Mouse (Mus musculus): ENCODE data around the gene Ppie.

GRCm38 (mm10) chr4:123092621-123093020 lies 47.1 kb downstream of the Ppie start:
- TF ChIP-seq RCOR1 (IDR thresholded peaks at IDR 0.05; ENCODE audit: low read depth, low read length) (no peak), HCFC1 (IDR thresholded peaks at IDR 0.05; ENCODE audit: low read depth, low read length) (no peak), MAZ (IDR thresholded peaks at IDR 0.05; ENCODE audit: low read depth, low read length) (no peak), EP300 (IDR thresholded peaks at IDR 0.05; ENCODE audit: low read depth in 1 of 2, low read length in 2 of 2) (no peak), CTCF (IDR thresholded peaks at IDR 0.05 in 2 of 3, conservative IDR thresholded peaks at IDR 0.05 in 1 of 3; ENCODE audit: control insufficient read depth in 1 of 3, insufficient read depth in 1 of 3, low read depth in 2 of 3, low read length in 3 of 3, poor library complexity in 1 of 3, severe bottlenecking in 1 of 3) (no peak), TCF12 (IDR thresholded peaks at IDR 0.05; ENCODE audit: low read depth, low read length) (no peak), GABPA (IDR thresholded peaks at IDR 0.05; ENCODE audit: low read depth, low read length) (no peak)
